Mouse (Mus musculus) hindbrain, embryonic 16.5 days (tissue): Measurements from ENCODE around the gene 1600014C23Rik. TPM values are rescaled to one million over a fixed set of nuclear protein-coding genes. Genes with fewer than 3 reads are reported as not detected.

Experiments
- ATAC-seq: fragments of 200-750 bp; cut with Nextera tagmentation; 2 replicates; pipeline ENCODE4 v1.8.0; 2017; ENCODE audit warnings: moderate TSS enrichment, moderate library complexity
- H3K27ac ChIP-seq: fragments of 300-500 bp; sonication (generic); 2 replicates; pipeline ENCODE4 v1.5.1; 2014; ENCODE audit warnings: low read depth, mild to moderate bottlenecking, control low read depth, low read length, moderate library complexity
- H3K27me3 ChIP-seq: fragments of 300-500 bp; sonication (generic); replicated peaks from 2 replicates; pipeline ENCODE4 v1.6.1; 2014; ENCODE audit warnings: low read length; ENCODE audit not compliant: control insufficient read depth, insufficient read depth
- H3K36me3 ChIP-seq: fragments of 300-500 bp; sonication (generic); 2 replicates; pipeline ENCODE4 v1.6.1; 2014; ENCODE audit warnings: mild to moderate bottlenecking, low read length, moderate library complexity, mixed read lengths; ENCODE audit not compliant: control insufficient read depth, insufficient read depth
- H3K4me1 ChIP-seq: fragments of 300-500 bp; sonication (generic); 2 replicates; pipeline ENCODE4 v1.6.1; 2014; ENCODE audit warnings: low read depth, low read length; ENCODE audit not compliant: control insufficient read depth, insufficient read depth
- H3K4me2 ChIP-seq: fragments of 300-500 bp; sonication (generic); 2 replicates; pipeline ENCODE4 v1.6.1; 2014; ENCODE audit warnings: mild to moderate bottlenecking, low read length, control low read depth, moderate library complexity
- H3K4me3 ChIP-seq: fragments of 300-500 bp; sonication (generic); 2 replicates; pipeline ENCODE4 v1.5.1; 2014; ENCODE audit warnings: mild to moderate bottlenecking, low read length, control low read depth, moderate library complexity
- H3K9ac ChIP-seq: fragments of 300-500 bp; sonication (generic); 2 replicates; pipeline ENCODE4 v1.6.1; 2014; ENCODE audit warnings: low read depth, mild to moderate bottlenecking, control low read depth, low read length, moderate library complexity
- H3K9me3 ChIP-seq: fragments of 300-500 bp; sonication (generic); 2 replicates; pipeline ENCODE4 v1.6.1; 2014; ENCODE audit warnings: mild to moderate bottlenecking, low read length, moderate library complexity; ENCODE audit not compliant: control insufficient read depth
- WGBS: fragments of 180-500 bp; shearing (Covaris S2); extraction: QIAGEN DNeasy Blood & Tissue Kit; methylation state at CpG from one replicate; pipeline ENCODE4 v1.1.7; 2014; 5-methylcytosine and 5-hydroxymethylcytosine counted together
- polyA plus RNA-seq: library from polyadenylated mRNA; unstranded; fragments of >200 nt; fragmentation: Nextera tagmentation; extraction: Ambion mirVana; gene quantifications from 2 replicates; pipeline ENCODE4 v1.2.1, GENCODE M21; 2015

1600014C23Rik gene
- polyA plus RNA-seq, 1 experiment from 2014 or later = 0.66 TPM

- 68% methylated on average over 5 of the region's 5 CpGs for WGBS
- Histone ChIP-seq H3K9me3 (no peaks in the 10 kb centered on the region), H3K36me3 (no peaks in the 10 kb centered on the region), H3K27me3 (no peaks in the 10 kb centered on the region), H3K4me2 (no peak overlapping the region), H3K4me3 (no peak overlapping the region), H3K4me1 (no peaks in the 10 kb centered on the region), H3K27ac (no peak overlapping the region), H3K9ac (no peak overlapping the region)
- no peak for ATAC-seq
Observed at GRCm38 (mm10) chr17:45756831-45757230, 23.2 kb upstream of the 1600014C23Rik start.

GRCm38 (mm10) chr17:45756391-45756790, 22.7 kb upstream of the 1600014C23Rik start:
- Histone ChIP-seq H3K9me3 (no peaks in the 10 kb centered on the region), H3K27me3 (no peaks in the 10 kb centered on the region), H3K4me3 (no peak overlapping the region), H3K27ac (no peak overlapping the region), H3K9ac (no peak overlapping the region), H3K4me1 (no peaks in the 10 kb centered on the region), H3K4me2 (no peak overlapping the region), H3K36me3 (no peaks in the 10 kb centered on the region)
- no peak for ATAC-seq
- 72% methylated on average over 8 of the region's 8 CpGs for WGBS

- 66% methylated on average over 13 of the region's 13 CpGs for WGBS
- no peak overlapping the region for H3K27ac ChIP-seq
- peak; percentile 85 for ATAC-seq
Observed at GRCm38 (mm10) chr17:45754186-45754862, 20.7 kb upstream of the 1600014C23Rik start.

GRCm38 (mm10) chr17:45752678-45753077, 19.0 kb upstream of the 1600014C23Rik start:
- no peak overlapping the region for H3K27ac ChIP-seq

More at GRCm38 (mm10) chr17:45754186-45754862, 20.7 kb upstream of the 1600014C23Rik start:
- Histone ChIP-seq H3K4me2 (peak overlapping the region; percentile 19; the same call in 1 of the 2 replicates), H3K4me1 (no peaks in the 10 kb centered on the region), H3K36me3 (no peaks in the 10 kb centered on the region), H3K27me3 (no peaks in the 10 kb centered on the region), H3K9me3 (no peaks in the 10 kb centered on the region), H3K4me3 (no peak overlapping the region), H3K9ac (no peak overlapping the region)

GRCm38 (mm10) chr17:45752053-45752452, 18.4 kb upstream of the 1600014C23Rik start:
- no peak overlapping the region for H3K9ac ChIP-seq
- no peak overlapping the region for H3K4me2 ChIP-seq
- no peak overlapping the region for H3K4me3 ChIP-seq
- no peaks in the 10 kb centered on the region for H3K36me3 ChIP-seq
- H3K9me3 ChIP-seq = no peaks in the 10 kb centered on the region
- ATAC-seq = no peak
- WGBS = 77% methylated on average over 8 of the region's 8 CpGs
- no peaks in the 10 kb centered on the region for H3K4me1 ChIP-seq
- H3K27ac ChIP-seq = no peak overlapping the region
- H3K27me3 ChIP-seq = no peaks in the 10 kb centered on the region

More at GRCm38 (mm10) chr17:45752678-45753077, 19.0 kb upstream of the 1600014C23Rik start:
- Histone ChIP-seq H3K9ac (no peak overlapping the region; the same call in 1 of the 2 replicates), H3K27me3 (no peaks in the 10 kb centered on the region), H3K4me2 (no peak overlapping the region), H3K36me3 (no peaks in the 10 kb centered on the region), H3K4me1 (no peaks in the 10 kb centered on the region), H3K4me3 (no peak overlapping the region), H3K9me3 (no peaks in the 10 kb centered on the region)
- no peak for ATAC-seq
- WGBS = 51% methylated on average over 11 of the region's 11 CpGs

GRCm38 (mm10) chr17:45751359-45751758, 17.7 kb upstream of the 1600014C23Rik start:
- 100% methylated on average over 1 of the region's 1 CpGs for WGBS
- Histone ChIP-seq H3K9ac (no peak overlapping the region), H3K4me1 (no peaks in the 10 kb centered on the region), H3K36me3 (no peaks in the 10 kb centered on the region), H3K27me3 (no peaks in the 10 kb centered on the region), H3K4me2 (no peak overlapping the region), H3K27ac (no peak overlapping the region), H3K4me3 (no peak overlapping the region), H3K9me3 (no peaks in the 10 kb centered on the region)
- ATAC-seq = no peak

- WGBS = 60% methylated on average over 6 of the region's 6 CpGs
- no peak overlapping the region for H3K4me3 ChIP-seq
Observed at GRCm38 (mm10) chr17:45749100-45749499, 15.5 kb upstream of the 1600014C23Rik start.

GRCm38 (mm10) chr17:45747858-45748785, 14.5 kb upstream of the 1600014C23Rik start:
- Histone ChIP-seq H3K4me2 (no peak overlapping the region), H3K36me3 (no peaks in the 10 kb centered on the region), H3K27ac (no peak overlapping the region), H3K9me3 (no peaks in the 10 kb centered on the region), H3K9ac (no peak overlapping the region), H3K4me3 (no peak overlapping the region), H3K4me1 (no peaks in the 10 kb centered on the region), H3K27me3 (no peaks in the 10 kb centered on the region)
- WGBS = 63% methylated on average over 16 of the region's 16 CpGs
- ATAC-seq = no peak

More at GRCm38 (mm10) chr17:45749100-45749499, 15.5 kb upstream of the 1600014C23Rik start:
- Histone ChIP-seq H3K4me1 (no peaks in the 10 kb centered on the region), H3K27ac (no peak overlapping the region), H3K4me2 (no peak overlapping the region), H3K9ac (no peak overlapping the region), H3K36me3 (no peaks in the 10 kb centered on the region), H3K9me3 (no peaks in the 10 kb centered on the region), H3K27me3 (no peaks in the 10 kb centered on the region)
- ATAC-seq = no peak

GRCm38 (mm10) chr17:45747293-45747692, 13.6 kb upstream of the 1600014C23Rik start:
- no peaks in the 10 kb centered on the region for H3K27me3 ChIP-seq
- H3K4me1 ChIP-seq = no peaks in the 10 kb centered on the region
- 94% methylated on average over 4 of the region's 4 CpGs for WGBS
- no peaks in the 10 kb centered on the region for H3K36me3 ChIP-seq
- H3K9ac ChIP-seq = no peak overlapping the region
- H3K27ac ChIP-seq = no peak overlapping the region
- H3K4me2 ChIP-seq = no peak overlapping the region
- no peak overlapping the region for H3K4me3 ChIP-seq
- ATAC-seq = no peak
- H3K9me3 ChIP-seq = no peaks in the 10 kb centered on the region
